Mouse (Mus musculus): ENCODE data around the gene Gmds.

The Gmds gene

DNA sequence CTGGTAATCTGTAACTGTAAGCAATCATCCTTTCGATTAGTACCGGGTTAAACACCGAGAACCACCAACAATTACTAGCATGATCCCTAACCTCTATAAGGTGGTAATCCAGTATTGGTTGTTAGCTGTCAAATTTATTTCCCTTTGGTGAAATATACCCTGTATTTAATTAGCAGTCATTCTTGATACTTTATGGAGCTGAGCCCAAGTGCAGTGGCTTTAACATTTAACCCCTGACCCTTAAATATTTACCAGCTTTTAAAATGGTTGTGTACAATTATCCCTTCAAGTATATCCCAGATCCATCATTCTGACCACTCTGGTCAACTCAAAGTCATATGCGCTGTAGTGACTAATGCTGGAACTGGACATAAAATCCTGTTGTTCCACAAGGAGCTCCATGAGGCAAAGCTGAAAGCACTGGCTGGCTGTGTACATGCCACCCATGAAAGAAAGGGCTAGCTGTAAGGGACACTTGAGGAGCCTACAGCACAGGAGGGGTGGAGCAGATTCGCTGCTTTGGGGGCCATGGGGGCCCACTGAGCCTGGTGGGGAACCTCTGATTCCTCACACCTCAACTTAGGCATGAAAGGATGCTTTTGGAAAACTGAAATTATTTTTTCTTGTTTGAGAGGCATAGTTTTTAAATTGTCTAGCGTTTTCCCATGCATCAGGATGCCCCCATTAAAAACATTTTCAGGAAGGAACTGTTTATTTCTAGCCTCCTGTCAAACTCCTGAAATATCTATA, 312.1 kb downstream of the Gmds start:
- no peak for DNase-seq (ENCODE audit: low spot score in 2 of 2)

- no peak for DNase-seq (ENCODE audit: low spot score in 2 of 2)
Measured at GRCm38 (mm10) chr13:32024822-32025221, 313.7 kb downstream of the Gmds start.

- no peak for DNase-seq (ENCODE audit: low spot score in 2 of 2)
Measured at GRCm38 (mm10) chr13:32020455-32021249, 317.9 kb downstream of the Gmds start.

- DNase-seq (ENCODE audit: low spot score in 2 of 2): no peak
Measured at GRCm38 (mm10) chr13:32019256-32019620, 319.3 kb downstream of the Gmds start.

- peak in 1 of 2 experiments; percentile 6 for DNase-seq (ENCODE audit: low spot score in 2 of 2)
Measured at GRCm38 (mm10) chr13:32018518-32019255, 319.9 kb downstream of the Gmds start.

DNA sequence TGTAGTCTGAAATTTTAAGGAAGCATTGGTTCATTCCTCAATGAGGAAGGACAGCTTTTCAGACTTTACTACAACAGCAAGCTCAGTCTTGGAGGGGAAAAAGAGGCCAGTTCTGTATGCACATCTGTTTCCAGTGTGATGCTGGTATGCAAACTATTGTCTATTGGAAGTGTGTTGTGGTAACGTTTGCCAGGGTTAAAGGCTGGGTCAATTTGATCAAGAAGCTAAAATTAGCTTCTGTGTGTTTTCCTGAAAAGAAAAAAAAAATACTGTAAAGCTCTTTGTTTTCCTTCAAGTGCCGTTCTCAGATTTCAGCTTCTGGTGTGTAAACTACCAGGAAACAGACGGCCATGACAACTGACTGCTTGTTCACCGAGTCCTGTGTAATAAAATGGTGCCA, 329.7 kb downstream of the Gmds start:
- DNase-seq (ENCODE audit: low spot score in 2 of 2): no peak

DNA sequence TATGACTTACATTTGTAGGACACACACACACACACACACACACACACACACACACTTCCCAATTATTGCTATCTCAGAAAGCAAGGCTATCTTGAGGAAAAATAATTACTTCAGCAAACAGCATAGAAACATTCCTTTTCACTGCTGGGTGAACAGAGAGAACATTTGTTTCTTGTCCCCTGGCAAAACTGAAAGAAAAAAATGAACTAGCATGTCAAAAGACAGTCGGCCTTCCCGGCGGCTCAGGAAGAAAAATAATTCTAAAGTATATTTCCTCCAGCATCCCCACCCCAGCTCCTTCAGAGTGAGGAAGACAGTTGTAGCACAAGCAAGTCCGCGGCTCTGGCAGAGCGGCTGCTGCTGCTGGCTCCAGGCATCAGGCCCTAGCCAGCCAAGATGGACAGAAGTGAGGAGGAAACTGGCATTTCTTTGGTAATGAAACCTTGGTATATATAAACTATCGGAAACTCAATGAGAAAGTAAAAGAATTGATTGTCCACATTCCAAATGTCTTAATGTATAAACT, 330.4 kb downstream of the Gmds start:
- DNase-seq (ENCODE audit: low spot score in 2 of 2): no peak

GRCm38 (mm10) chr13:31993391-31993790, 345.1 kb downstream of the Gmds start:
- no peak for DNase-seq (ENCODE audit: low spot score in 2 of 2)

DNA sequence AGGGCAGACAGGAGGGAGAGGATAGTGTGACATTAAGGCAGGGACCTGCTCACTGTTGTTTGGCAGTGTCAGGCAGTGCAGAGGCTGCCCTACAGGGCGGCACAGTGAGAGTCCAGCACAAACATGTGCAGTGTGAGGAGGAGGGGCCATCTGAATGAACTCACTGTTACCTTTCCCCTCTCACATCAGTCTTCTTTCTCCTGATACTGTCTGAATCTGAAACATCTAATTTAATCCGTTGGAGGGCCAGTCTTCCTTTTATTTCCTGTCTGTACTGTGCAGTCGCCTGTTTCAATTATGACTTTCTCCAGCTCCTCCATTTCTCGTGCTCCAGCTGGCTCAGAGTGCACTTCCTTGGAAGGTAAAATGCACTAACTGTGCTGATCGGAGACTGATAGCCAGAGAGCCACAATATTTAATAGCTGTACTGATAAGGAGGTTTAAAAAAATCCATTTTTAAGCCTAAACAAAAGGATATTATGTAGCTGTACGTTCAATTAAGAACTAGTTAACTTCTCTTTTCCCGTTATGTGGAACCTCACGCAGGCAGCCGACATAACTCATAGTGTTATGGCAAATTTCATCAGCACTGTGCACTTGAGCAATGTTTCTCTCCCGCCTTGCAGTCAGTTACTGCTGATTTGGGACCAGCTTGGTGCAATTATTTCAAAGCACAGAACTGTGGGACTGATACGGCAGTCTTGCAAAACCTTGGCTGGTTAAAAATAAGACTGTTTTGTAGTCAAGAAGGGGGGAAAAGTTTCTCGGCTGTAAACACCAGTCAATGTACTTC, 345.9 kb downstream of the Gmds start:
- DNase-seq (ENCODE audit: low spot score in 2 of 2): peak; percentile 12 to 18

DNA sequence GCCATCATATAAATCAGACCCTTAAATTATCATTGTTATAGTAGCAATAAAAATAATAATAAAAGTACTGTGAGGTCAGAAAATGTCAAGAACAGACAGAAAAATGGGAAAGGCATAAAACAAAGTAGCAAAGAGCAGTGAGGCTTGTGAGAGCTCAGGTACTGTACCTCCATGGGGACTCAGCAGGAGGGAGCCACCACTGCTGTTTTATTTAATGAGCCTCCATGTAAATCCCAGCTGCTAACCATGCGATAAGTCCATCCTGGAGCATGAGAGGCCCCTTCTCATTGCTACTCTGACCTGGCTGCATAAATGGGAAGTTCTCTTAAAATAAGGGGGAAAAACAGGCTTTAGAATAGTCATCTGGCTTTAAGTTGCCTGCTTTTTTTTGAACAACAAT, 357.3 kb downstream of the Gmds start:
- DNase-seq (ENCODE audit: low spot score in 2 of 2): no peak

DNA sequence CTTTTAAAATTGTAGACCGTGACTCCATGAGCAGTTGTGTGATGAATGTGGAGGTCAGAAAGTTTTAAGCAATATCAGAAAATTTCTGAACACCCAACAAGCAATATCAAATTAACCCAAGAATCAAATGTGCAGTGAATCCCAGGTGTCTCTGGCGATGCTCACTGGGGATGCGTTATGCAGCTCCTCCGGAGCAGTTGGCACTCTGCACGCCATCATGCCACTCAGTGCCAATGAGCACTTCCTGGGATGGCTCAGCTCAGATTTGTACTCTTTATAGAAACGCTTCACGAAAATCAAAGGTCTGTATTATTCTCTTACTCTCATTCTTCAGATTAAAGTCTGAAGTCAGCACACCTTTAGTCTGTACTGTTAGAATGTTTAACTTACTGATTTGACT, 360.4 kb downstream of the Gmds start:
- DNase-seq (ENCODE audit: low spot score in 2 of 2): no peak

- DNase-seq (ENCODE audit: low spot score in 2 of 2): no peak
Measured at GRCm38 (mm10) chr13:31974751-31975479, 363.6 kb downstream of the Gmds start.

DNA sequence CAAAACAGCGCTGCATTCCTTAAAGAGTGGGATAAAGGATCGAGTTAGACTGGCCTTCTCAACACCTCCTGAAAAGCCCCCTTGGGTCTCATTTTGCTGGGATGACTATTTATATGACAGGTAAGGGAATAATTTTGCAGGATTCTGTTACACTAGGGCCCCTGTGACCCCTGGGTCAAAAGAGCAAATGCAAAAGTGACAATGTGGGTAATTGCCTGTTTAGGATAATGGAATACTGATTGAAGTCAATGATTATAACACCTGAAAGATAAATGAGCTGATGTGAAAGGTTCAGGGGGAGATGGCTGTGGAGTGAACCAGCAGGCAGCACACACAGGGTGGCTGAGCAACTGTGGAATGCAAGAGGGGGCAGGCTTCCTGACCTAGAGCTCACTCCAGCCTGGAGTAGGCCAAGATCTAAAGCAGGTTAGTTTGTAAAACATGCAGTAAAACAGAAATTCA, 367.5 kb downstream of the Gmds start:
- no peak for DNase-seq (ENCODE audit: low spot score in 2 of 2)

- no peak for DNase-seq (ENCODE audit: low spot score in 2 of 2)
Measured at GRCm38 (mm10) chr13:31968272-31968671, 370.3 kb downstream of the Gmds start.

DNA sequence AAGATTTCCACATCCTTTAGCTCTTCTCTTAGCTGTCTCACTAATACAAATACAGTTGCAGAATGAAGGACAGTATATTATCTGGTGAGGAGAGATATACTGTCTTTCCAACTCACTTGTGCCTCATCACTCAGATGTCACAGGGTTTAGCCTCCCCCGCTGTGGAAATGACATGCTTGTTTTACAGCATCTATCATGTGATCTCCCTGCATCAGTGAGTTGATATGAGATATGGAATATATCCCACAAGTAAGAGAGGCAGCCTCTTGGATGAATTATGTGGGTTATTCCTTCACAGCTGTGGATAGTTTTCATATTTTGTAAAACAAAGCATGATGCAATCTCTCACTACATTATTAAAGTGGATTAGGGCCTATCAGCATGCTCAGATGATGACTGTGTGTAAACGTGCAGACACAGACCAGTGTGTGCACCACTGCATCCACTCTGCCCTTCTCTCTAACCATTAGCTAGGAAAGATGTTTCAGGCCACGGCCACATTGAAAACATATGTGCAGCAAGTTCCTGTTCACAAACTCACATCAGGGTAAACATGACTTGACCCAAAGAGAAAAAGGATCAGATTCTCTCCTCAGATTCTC, 371.5 kb downstream of the Gmds start:
- DNase-seq (ENCODE audit: low spot score in 2 of 2): no peak

- no peak for DNase-seq (ENCODE audit: low spot score in 2 of 2)
Measured at GRCm38 (mm10) chr13:31960514-31960913, 378.0 kb downstream of the Gmds start.

DNA sequence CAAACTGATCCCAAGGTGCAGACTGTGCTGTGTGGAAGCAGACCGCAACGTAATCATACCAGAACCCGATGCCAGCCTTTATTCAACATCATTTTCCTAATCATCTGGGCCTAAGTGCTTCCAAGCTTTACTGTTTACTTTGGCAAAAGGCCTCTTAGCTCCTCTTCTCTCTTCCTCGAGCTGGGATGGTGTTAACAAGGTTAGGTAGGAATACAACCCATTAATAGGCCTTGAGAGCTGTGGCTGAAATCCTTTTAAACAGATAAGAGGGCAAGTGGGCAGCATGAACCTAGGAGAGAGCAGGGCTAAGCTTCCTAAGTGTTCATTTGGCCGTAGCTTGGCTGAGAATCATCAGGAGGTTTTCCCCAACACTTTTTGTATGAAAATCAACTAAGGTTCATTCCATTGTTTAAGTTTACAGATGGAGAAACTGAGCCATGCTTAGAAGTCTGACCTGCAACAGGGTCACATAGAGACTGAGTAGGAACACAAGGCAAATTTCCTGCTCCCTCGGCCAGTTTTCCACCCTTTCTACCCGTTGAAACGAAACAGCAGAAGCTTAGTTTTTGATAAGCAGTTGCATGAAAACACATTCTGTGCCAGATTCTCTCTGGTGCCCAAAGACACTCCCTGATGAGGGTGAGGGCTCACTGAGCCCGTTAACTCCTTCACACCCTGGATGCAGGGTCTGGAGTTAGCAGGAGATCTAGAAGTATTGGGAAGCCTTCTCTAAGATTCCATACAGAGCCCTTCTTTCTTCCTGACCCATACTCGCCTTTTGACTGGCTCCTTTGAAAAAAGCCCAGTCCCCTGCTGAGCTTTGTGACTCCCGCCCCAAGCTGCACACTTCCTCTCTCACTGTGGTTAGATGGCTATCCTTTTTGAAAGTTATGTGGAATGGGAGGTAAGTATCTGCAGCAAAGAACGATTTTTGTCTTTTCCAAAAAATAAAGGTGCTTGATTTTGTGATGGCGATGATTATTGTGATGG, 379.9 kb downstream of the Gmds start:
- no peak for DNase-seq (ENCODE audit: low spot score in 2 of 2)

- DNase-seq (ENCODE audit: low spot score in 2 of 2): peak in 1 of 2 experiments; percentile 31
Measured at GRCm38 (mm10) chr13:31956584-31956983, 382.0 kb downstream of the Gmds start.

DNA sequence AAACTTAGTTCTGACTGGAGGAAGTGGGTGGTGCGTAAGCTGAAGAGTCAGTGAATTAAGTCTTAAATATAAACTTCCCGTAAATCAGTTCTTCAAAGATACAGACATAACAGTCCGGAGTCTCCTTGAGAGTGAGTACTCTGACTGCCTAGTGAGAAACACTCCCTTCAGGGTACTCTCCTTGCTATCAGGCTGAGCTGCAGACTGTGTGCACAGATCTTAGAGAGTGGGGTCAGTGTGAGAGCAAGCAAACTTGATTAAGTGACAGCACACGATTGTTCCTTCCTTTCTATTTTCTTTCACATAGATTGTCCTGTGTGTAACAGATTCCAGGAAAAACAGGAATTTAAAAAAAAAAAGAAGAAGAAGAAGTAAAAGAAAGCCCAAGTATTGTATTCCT, 382.4 kb downstream of the Gmds start:
- DNase-seq (ENCODE audit: low spot score in 2 of 2): no peak
